Mouse (Mus musculus): ENCODE measurements at regions not wholly inside any gene's neighbourhood (a gene's known extent, or its start where the extent isn't known, plus 50 kb on each side); places are given as distances from the start of the nearest gene placed in this dataset.
A peak's percentile ranks its signal among the peaks of the same experiment; 100 is the strongest.

DNA sequence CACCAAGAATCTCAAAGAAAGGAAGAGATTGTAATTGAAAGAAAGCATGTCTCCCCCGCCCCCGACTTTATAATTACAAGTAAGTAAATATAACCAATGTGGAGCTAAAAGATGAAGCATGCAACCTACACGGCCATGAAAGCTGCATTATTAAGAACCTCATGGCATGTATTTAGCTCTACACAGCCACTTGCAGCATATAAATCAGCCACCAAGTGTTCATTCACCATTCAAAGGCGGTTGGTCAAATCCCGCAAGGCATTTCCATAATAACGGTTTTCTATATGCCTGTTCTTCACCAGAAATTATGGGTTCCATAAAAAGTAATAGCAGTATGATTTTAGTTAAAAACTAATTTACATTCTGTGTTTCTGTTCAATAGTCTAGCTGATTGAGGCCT, 221.4 kb upstream of the Lmcd1 start:
- no peaks in the 10 kb centered on the region for H3K9me3 ChIP-seq (ENCODE audit: control insufficient read depth, low read length)
- H3K4me2 ChIP-seq (replicated peaks; ENCODE audit: low read depth) = no peak overlapping the region
- H3K27ac ChIP-seq (replicated peaks) = no peak overlapping the region
- whole genome bisulfite sequencing = 88% methylated on average over 6 of the region's 6 CpGs
- H3K4me1 ChIP-seq (replicated peaks; ENCODE audit: control insufficient read depth, insufficient read depth) = no peaks in the 10 kb centered on the region
- ATAC-seq (ENCODE audit: low FRiP score, low TSS enrichment) (no peak), DNase-seq (ENCODE audit: low spot score) (no peak)
- H3K9ac ChIP-seq (ENCODE audit: low read length) = no peak overlapping the region
- H3K4me3 ChIP-seq (ENCODE audit: low read depth, low read length) = no peak overlapping the region
- H3K27me3 ChIP-seq (ENCODE audit: control insufficient read depth, insufficient read depth, low read length) = no peaks in the 10 kb centered on the region
- TF ChIP-seq CTCF (IDR thresholded peaks at IDR 0.05; ENCODE audit: low read depth) (no peak), EP300 (optimal IDR thresholded peaks at IDR 0.05) (no peak)
- H3K36me3 ChIP-seq (ENCODE audit: control insufficient read depth, insufficient read depth, low read length) = no peaks in the 10 kb centered on the region

DNA sequence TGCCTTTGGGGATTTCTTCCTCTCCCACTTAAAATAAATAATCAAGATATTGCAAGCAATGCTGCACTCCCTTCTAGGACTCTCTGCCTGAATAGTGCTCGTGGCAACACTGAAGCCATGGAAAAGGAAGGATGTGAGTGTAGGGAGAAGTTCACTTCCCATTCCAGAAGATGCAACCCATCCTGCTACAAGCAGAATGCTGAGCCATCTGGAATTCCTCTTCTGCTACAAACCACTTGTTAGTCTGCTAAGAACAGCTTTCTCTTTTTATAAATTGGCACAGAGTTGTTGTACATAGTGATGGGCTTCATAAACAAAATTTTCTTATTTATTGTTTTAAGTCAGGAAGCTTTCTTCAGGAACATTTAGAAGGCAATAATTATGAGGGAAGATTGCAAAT, 215.7 kb upstream of the Lmcd1 start:
- 32% methylated on average over 1 of the region's 1 CpGs for WGBS
- H3K9me3 ChIP-seq (ENCODE audit: control insufficient read depth, low read length) = no peaks in the 10 kb centered on the region
- no peak overlapping the region for H3K4me3 ChIP-seq (ENCODE audit: low read depth, low read length)
- no peak overlapping the region for H3K27ac ChIP-seq (replicated peaks)
- no peak overlapping the region for H3K9ac ChIP-seq (ENCODE audit: low read length)
- H3K36me3 ChIP-seq (ENCODE audit: control insufficient read depth, insufficient read depth, low read length) = no peaks in the 10 kb centered on the region
- H3K4me2 ChIP-seq (replicated peaks; ENCODE audit: low read depth) = no peak overlapping the region
- H3K4me1 ChIP-seq (replicated peaks; ENCODE audit: control insufficient read depth, insufficient read depth) = no peaks in the 10 kb centered on the region
- ATAC-seq (ENCODE audit: low FRiP score, low TSS enrichment) (no peak), DNase-seq (ENCODE audit: low spot score) (no peak)
- H3K27me3 ChIP-seq (ENCODE audit: control insufficient read depth, insufficient read depth, low read length) = no peaks in the 10 kb centered on the region
- no peak for TF ChIP-seq EP300 (optimal IDR thresholded peaks at IDR 0.05)
- no peak for TF ChIP-seq CTCF (IDR thresholded peaks at IDR 0.05; ENCODE audit: low read depth)

DNA sequence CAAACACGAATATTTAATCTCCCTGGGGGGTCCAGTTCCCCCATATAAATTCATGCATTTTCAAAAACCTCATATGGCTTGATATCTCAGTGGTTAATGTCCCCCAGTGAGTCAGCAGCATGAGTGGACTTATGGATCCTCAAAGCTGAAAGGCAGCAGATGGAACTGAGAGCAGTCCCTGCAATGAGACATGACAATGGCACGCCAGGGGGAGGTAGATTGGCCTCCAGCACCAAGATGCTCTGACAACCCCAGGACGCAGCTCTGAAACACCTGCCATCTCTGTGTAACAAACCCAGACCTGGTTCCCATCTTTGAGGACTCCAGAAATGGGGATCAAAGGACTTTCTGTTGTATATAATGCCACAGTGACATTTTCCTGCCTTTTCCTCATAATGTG, 210.6 kb upstream of the Lmcd1 start:
- Histone ChIP-seq H3K9ac (ENCODE audit: low read length) (no peak overlapping the region), H3K27me3 (ENCODE audit: control insufficient read depth, insufficient read depth, low read length) (no peaks in the 10 kb centered on the region), H3K4me1 (replicated peaks; ENCODE audit: control insufficient read depth, insufficient read depth) (no peaks in the 10 kb centered on the region), H3K9me3 (ENCODE audit: control insufficient read depth, low read length) (no peaks in the 10 kb centered on the region), H3K4me3 (ENCODE audit: low read depth, low read length) (no peak overlapping the region), H3K27ac (replicated peaks) (no peak overlapping the region), H3K36me3 (ENCODE audit: control insufficient read depth, insufficient read depth, low read length) (no peaks in the 10 kb centered on the region), H3K4me2 (replicated peaks; ENCODE audit: low read depth) (no peak overlapping the region)
- 67% methylated on average over 3 of the region's 3 CpGs for WGBS
- DNase-seq (ENCODE audit: low spot score) (no peak), ATAC-seq (ENCODE audit: low FRiP score, low TSS enrichment) (no peak)
- no peak for TF ChIP-seq EP300 (optimal IDR thresholded peaks at IDR 0.05)
- no peak for TF ChIP-seq CTCF (IDR thresholded peaks at IDR 0.05; ENCODE audit: low read depth)

DNA sequence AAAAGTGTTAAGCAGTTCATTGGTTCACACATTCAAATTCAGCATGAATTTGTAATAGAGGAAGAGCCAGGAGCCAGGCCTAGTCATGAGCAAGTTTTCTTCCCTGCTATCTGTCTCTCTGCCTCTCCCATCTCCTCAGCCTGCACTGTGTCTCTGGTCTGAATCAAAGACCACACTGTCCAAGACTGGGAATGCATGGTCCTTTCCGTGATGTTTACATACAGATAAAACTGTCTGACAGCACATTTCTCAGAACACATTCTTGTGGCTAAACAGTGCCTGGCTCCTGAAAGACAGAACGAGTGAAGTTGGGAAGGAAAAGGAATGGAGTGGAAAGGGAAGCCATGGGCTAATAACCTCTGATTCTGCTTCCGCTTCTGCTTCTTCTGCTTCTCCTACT, 183.0 kb upstream of the Lmcd1 start:
- WGBS = 45% methylated on average over 3 of the region's 3 CpGs
- no peak for DNase-seq (ENCODE audit: low spot score)

DNA sequence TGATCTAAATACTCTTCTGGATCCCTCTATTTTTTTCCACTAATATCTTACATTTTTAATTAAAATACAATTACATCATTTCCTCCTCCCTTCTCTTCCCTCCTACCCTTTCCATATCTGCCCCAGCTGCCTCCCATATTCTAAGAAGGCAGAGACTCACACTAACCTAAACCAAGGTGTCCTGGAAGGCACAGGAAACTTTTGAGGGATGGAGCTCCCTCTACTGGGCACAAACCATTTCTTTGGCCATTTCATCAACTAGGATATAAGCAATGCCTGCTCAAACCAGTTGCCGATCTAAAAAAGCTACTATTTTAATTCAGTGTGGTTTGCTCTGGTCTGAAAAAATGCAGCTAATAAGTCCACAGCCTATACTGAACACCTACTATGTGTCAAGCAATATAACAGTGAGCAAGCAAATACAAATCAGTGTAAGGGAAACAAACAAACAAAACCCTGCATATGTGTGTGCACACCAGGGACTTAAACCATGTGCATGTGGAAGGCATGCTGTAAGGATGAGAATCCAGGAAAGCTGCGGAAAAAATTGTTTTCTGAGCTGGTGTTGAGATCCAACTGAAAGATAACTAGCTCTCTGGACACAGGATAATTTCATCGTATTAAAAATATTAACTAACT, 182.3 kb upstream of the Lmcd1 start:
- DNase-seq (ENCODE audit: low spot score) = peak; percentile 23
- ATAC-seq (ENCODE audit: low FRiP score, low TSS enrichment) = no peak
- WGBS = 63% methylated on average over 3 of the region's 3 CpGs

More for the DNA sequence above, 183.0 kb upstream of the Lmcd1 start:
- Histone ChIP-seq H3K27me3 (ENCODE audit: control insufficient read depth, insufficient read depth, low read length) (no peaks in the 10 kb centered on the region), H3K4me2 (replicated peaks; ENCODE audit: low read depth) (no peak overlapping the region), H3K9me3 (ENCODE audit: control insufficient read depth, low read length) (no peaks in the 10 kb centered on the region), H3K36me3 (ENCODE audit: control insufficient read depth, insufficient read depth, low read length) (no peaks in the 10 kb centered on the region), H3K27ac (replicated peaks) (no peak overlapping the region), H3K9ac (ENCODE audit: low read length) (no peak overlapping the region), H3K4me1 (replicated peaks; ENCODE audit: control insufficient read depth, insufficient read depth) (no peaks in the 10 kb centered on the region), H3K4me3 (ENCODE audit: low read depth, low read length) (no peak overlapping the region)
- ATAC-seq (ENCODE audit: low FRiP score, low TSS enrichment) = no peak
- TF ChIP-seq CTCF (IDR thresholded peaks at IDR 0.05; ENCODE audit: low read depth) = no peak
- TF ChIP-seq EP300 (optimal IDR thresholded peaks at IDR 0.05) = no peak

DNA sequence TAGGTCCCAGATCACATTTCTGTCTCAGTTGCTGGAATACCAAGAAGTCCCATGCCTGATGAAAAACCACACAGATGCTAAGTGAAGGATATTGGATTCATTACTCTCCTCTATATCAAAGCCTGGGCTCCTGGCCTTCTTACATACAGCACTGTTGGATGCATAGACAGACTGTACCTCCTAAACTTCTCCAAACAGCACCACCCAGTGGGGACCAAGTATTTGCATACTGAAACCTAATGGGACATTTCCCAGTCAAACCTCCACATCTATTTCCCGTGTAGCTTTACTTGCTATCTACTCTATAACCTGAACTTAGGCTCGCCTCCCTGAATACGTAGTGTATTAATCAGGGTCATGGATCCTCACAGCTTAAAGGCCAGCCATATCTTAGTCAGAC, 180.3 kb upstream of the Lmcd1 start:
- DNase-seq (ENCODE audit: low spot score) = no peak
- no peaks in the 10 kb centered on the region for H3K36me3 ChIP-seq (ENCODE audit: control insufficient read depth, insufficient read depth, low read length)

More for the DNA sequence above, 182.3 kb upstream of the Lmcd1 start:
- no peak overlapping the region for H3K4me2 ChIP-seq (replicated peaks; ENCODE audit: low read depth)
- no peaks in the 10 kb centered on the region for H3K36me3 ChIP-seq (ENCODE audit: control insufficient read depth, insufficient read depth, low read length)
- no peaks in the 10 kb centered on the region for H3K4me1 ChIP-seq (replicated peaks; ENCODE audit: control insufficient read depth, insufficient read depth)
- H3K4me3 ChIP-seq (ENCODE audit: low read depth, low read length) = no peak overlapping the region
- H3K9me3 ChIP-seq (ENCODE audit: control insufficient read depth, low read length) = no peaks in the 10 kb centered on the region
- H3K9ac ChIP-seq (ENCODE audit: low read length) = no peak overlapping the region
- TF ChIP-seq CTCF (IDR thresholded peaks at IDR 0.05; ENCODE audit: low read depth) (peak; percentile 74), EP300 (optimal IDR thresholded peaks at IDR 0.05) (no peak)
- H3K27ac ChIP-seq (replicated peaks) = no peak overlapping the region
- no peaks in the 10 kb centered on the region for H3K27me3 ChIP-seq (ENCODE audit: control insufficient read depth, insufficient read depth, low read length)

More for the DNA sequence above, 180.3 kb upstream of the Lmcd1 start:
- Histone ChIP-seq H3K9me3 (ENCODE audit: control insufficient read depth, low read length) (no peaks in the 10 kb centered on the region), H3K4me3 (ENCODE audit: low read depth, low read length) (no peak overlapping the region), H3K4me1 (replicated peaks; ENCODE audit: control insufficient read depth, insufficient read depth) (no peaks in the 10 kb centered on the region), H3K27me3 (ENCODE audit: control insufficient read depth, insufficient read depth, low read length) (no peaks in the 10 kb centered on the region), H3K4me2 (replicated peaks; ENCODE audit: low read depth) (no peak overlapping the region), H3K9ac (ENCODE audit: low read length) (no peak overlapping the region), H3K27ac (replicated peaks) (no peak overlapping the region)
- TF ChIP-seq EP300 (optimal IDR thresholded peaks at IDR 0.05) (no peak), CTCF (IDR thresholded peaks at IDR 0.05; ENCODE audit: low read depth) (peak; percentile 45)
- 71% methylated on average over 3 of the region's 3 CpGs for WGBS
- no peak for ATAC-seq (ENCODE audit: low FRiP score, low TSS enrichment)

All from stomach, postnatal 0 days (tissue).